Mouse (Mus musculus) kidney, postnatal 0 days (tissue): ENCODE data around the gene Zbtb32. TPM values are rescaled to one million over a fixed set of nuclear protein-coding genes. Genes with fewer than 3 reads are reported as not detected.

Experiments
- ATAC-seq: fragments of 200-750 bp; cut with Nextera tagmentation; replicated peaks from 2 replicates; pipeline ENCODE4 v1.8.0; 2017; ENCODE audit warnings: low read depth, moderate number of reproducible peaks, moderate TSS enrichment, moderate library complexity; ENCODE audit not compliant: low FRiP score
- DNase-seq: peaks from one replicate; pipeline ENCODE4 v3.0.0-alpha.2; 2016; ENCODE audit warnings: low spot score
- H3K27ac ChIP-seq: fragments of 300-500 bp; sonication (generic); 2 replicates; pipeline ENCODE4 v1.5.1; 2014; ENCODE audit warnings: mild to moderate bottlenecking
- H3K27me3 ChIP-seq: fragments of 300-500 bp; sonication (generic); 2 replicates; pipeline ENCODE4 v1.6.1; 2014; ENCODE audit warnings: low read length, mixed read lengths; ENCODE audit not compliant: insufficient read depth
- H3K36me3 ChIP-seq: fragments of 300-500 bp; sonication (generic); 2 replicates; pipeline ENCODE4 v1.6.1; 2014; ENCODE audit warnings: low read length, mixed read lengths; ENCODE audit not compliant: insufficient read depth
- H3K4me1 ChIP-seq: fragments of 300-500 bp; sonication (generic); replicated peaks from 2 replicates; pipeline ENCODE4 v1.6.1; 2014; ENCODE audit warnings: antibody characterized with exemption, low read length, mixed read lengths; ENCODE audit not compliant: insufficient read depth
- H3K4me2 ChIP-seq: fragments of 300-500 bp; sonication (generic); 2 replicates; pipeline ENCODE4 v1.6.1; 2014; ENCODE audit warnings: mild to moderate bottlenecking, low read length, moderate library complexity, mixed read lengths
- H3K4me3 ChIP-seq: fragments of 300-500 bp; sonication (generic); replicated peaks from 2 replicates; pipeline ENCODE4 v1.5.1; 2014; ENCODE audit warnings: low read depth, low read length
- H3K9ac ChIP-seq: fragments of 300-500 bp; sonication (generic); 2 replicates; pipeline ENCODE4 v1.6.1; 2014; ENCODE audit warnings: low read depth, low read length
- H3K9me3 ChIP-seq: fragments of 300-500 bp; sonication (generic); replicated peaks from 2 replicates; pipeline ENCODE4 v1.6.1; 2016; ENCODE audit warnings: low read length, inconsistent platforms, mixed read lengths
- CTCF ChIP-seq: IDR thresholded peaks from 2 replicates; pipeline ENCODE4 v1.5.1; 2016; ENCODE audit warnings: antibody characterized with exemption, low read depth, mild to moderate bottlenecking, moderate library complexity
- WGBS: fragments of 180-500 bp; shearing (Covaris S2); extraction: QIAGEN DNeasy Blood & Tissue Kit; methylation state at CpG from one replicate; pipeline ENCODE4 v1.1.7; 2014; 5-methylcytosine and 5-hydroxymethylcytosine counted together
- polyA plus RNA-seq: library from polyadenylated mRNA; unstranded; fragments of >200 nt; fragmentation: Nextera tagmentation; extraction: Ambion mirVana; gene quantifications from 2 replicates; pipeline ENCODE4 v1.2.1, GENCODE M21; 2015

Gene Zbtb32
- polyA plus RNA-seq: 0.92 and 1.6 TPM in 2 replicates

DNA sequence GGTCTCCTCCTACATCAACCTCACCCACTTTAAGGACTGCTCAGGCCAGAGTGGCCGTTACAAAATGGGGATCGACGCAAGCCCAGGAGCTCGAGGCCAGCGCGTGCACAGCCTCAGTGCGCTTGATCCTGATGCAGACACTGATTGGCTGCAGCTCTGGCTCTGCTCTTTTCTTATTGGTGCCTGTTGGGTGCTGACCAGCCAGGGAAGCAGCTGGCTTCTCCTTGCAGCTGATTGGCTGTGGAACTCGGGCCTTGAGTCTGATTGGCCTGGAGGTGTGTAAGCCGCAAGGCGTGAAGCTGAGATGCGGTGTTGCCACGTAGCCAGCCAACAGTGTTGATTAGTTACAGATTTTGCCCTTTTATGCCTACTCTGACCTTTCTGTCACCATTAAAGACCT, at the start of gene Zbtb32:
Zbtb32 (minus strand) TSS at position 124 of the 400 bp plus-strand sequence.
- 94% methylated on average over 12 of the region's 12 CpGs for WGBS
- H3K9me3 ChIP-seq: no peaks in the 10 kb centered on the region
- H3K4me2 ChIP-seq: no peak within 1 kb of the TSS
- H3K9ac ChIP-seq: no peak within 1 kb of the TSS
- no peak for TF ChIP-seq CTCF
- 0 out of 2 replicates have a peak, but pooled peaks cover 5% of the 10 kb centered on the region for H3K4me1 ChIP-seq
- H3K36me3 ChIP-seq: no peaks in the 10 kb centered on the region
- H3K27me3 ChIP-seq: no peaks in the 10 kb centered on the region
- ATAC-seq (no peak), DNase-seq (no peak)
- peak within 1 kb of the TSS; percentile 75 for H3K27ac ChIP-seq
- no peak within 1 kb of the TSS for H3K4me3 ChIP-seq

DNA sequence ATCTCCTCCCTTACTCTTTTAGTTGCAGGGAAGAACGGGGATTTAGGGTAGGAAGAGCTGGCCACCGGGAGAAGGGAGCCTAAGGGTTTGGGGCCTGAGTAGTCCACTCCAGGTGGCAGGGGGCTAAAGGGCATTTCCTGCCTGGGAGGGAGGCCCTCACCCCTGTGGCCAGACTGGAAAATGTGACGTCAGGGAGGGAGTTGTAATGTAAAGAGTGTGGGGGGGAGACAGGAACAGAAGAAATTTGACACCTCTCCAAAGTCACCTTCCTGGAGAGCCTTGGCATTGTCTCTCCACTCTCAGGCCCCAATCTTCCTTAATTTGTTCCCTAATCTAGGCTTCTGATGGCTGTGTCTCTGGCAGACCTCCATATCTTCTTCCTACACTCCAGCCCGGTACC, 40.4 kb upstream of the Zbtb32 start:
- peaks cover 4% of the 10 kb centered on the region; the same call in 1 of the 2 replicates for H3K4me1 ChIP-seq
- no peak overlapping the region for H3K4me2 ChIP-seq
- H3K4me3 ChIP-seq: no peak overlapping the region
- peaks cover 37% of the 10 kb centered on the region for H3K36me3 ChIP-seq
- no peak overlapping the region for H3K9ac ChIP-seq
- peaks cover 22% of the 10 kb centered on the region for H3K27me3 ChIP-seq
- no peak overlapping the region for H3K27ac ChIP-seq
- no peak for ATAC-seq
- TF ChIP-seq CTCF: no peak
- DNase-seq: no peak
- WGBS: 9% methylated on average over 4 of the region's 4 CpGs
- H3K9me3 ChIP-seq: no peaks in the 10 kb centered on the region

- no peak for ATAC-seq
Measured at GRCm38 (mm10) chr7:30636395-30636794, 37.7 kb upstream of the Zbtb32 start.

GRCm38 (mm10) chr7:30635752-30636151, 37.0 kb upstream of the Zbtb32 start, which contains the start of gene Etv2:
TSS of gene Etv2 (minus strand) at chr7:30635852.
- TF ChIP-seq CTCF: no peak
- Histone ChIP-seq H3K27me3 (peaks cover 39% of the 10 kb centered on the region), H3K9me3 (no peaks in the 10 kb centered on the region), H3K9ac (no peak within 1 kb of the TSS), H3K36me3 (peaks cover 7% of the 10 kb centered on the region; the same call in 1 of the 2 replicates), H3K4me2 (peak within 1 kb of the TSS; percentile 38), H3K27ac (no peak within 1 kb of the TSS), H3K4me1 (peaks cover 4% of the 10 kb centered on the region; the same call in 1 of the 2 replicates), H3K4me3 (peak within 1 kb of the TSS; percentile 16)
- DNase-seq (no peak), ATAC-seq (no peak)
- 5% methylated on average over 5 of the region's 5 CpGs for WGBS

More at GRCm38 (mm10) chr7:30636395-30636794, 37.7 kb upstream of the Zbtb32 start:
- Histone ChIP-seq H3K4me3 (no peak overlapping the region), H3K27ac (no peak overlapping the region), H3K4me2 (no peak overlapping the region), H3K9ac (no peak overlapping the region), H3K27me3 (peaks cover 39% of the 10 kb centered on the region), H3K4me1 (peaks cover 4% of the 10 kb centered on the region; the same call in 1 of the 2 replicates), H3K9me3 (no peaks in the 10 kb centered on the region), H3K36me3 (peaks cover 12% of the 10 kb centered on the region)
- no peak for DNase-seq
- WGBS: 34% methylated on average over 11 of the region's 11 CpGs
- TF ChIP-seq CTCF: no peak

DNA sequence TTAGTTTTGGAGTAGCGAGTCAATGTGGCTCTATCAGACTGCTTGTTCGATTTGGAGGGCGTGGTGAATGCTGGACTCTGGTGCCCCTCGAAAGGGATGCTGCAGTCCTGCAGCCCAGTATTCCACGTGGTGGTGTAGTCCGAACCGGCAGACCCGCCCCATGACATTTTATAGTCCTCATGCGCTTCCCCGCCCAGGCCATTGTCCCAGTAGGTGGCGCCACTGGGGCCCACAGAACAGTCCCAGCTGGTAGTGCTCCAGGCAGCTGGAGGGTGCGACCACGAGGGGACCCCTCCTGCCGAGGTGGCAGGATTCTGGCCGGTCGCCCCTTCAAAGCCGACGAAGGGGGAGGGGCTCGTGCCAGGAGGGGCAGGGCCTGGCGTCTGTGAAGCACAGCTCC, 35.9 kb upstream of the Zbtb32 start:
- 1% methylated on average over 20 of the region's 20 CpGs for WGBS
- DNase-seq (peak; percentile 69), ATAC-seq (peak; percentile 76)
- H3K4me3 ChIP-seq: peak overlapping the region; percentile 16
- peak; percentile 76 for TF ChIP-seq CTCF
- H3K9ac ChIP-seq: no peak overlapping the region
- H3K9me3 ChIP-seq: no peaks in the 10 kb centered on the region
- peak overlapping the region; percentile 38 for H3K4me2 ChIP-seq
- peaks cover 39% of the 10 kb centered on the region for H3K27me3 ChIP-seq
- no peaks in the 10 kb centered on the region for H3K36me3 ChIP-seq
- peaks cover 4% of the 10 kb centered on the region; the same call in 1 of the 2 replicates for H3K4me1 ChIP-seq
- H3K27ac ChIP-seq: no peak overlapping the region

DNA sequence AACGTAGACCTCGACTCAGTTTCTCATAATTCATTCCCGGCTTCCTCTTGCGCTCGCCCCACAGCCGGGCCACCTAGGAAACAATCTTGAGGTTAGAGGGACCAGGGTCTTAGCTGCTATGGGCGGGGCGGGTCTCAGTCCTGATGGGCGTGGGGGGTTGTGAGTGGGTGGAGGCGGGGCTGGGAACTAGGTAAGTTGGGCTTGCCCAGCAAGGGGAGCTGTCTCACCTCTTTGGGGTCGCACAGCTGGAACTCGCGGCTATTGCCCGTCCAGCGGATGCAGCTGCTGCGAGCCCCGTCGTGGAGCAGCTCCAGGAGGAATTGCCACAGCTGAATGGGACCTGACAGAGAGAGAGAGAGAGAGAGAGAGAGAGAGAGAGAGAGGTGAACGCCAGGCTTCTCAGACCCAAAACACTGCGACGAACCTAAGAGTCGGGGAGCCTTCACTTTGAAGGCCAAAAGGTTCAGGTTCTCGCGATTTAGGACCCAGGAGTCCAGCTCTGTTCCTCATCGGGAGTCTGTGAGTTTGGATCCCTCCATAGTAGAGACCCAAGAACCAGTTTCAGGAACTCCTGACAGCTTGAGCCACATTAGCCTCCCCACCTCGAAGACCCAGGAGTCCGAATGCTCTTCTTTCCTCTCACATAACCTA, 35.2 kb upstream of the Zbtb32 start:
- DNase-seq (no peak), ATAC-seq (no peak)
- H3K4me1 ChIP-seq: peaks cover 4% of the 10 kb centered on the region; the same call in 1 of the 2 replicates
- 0 out of 2 replicates have a peak overlapping the region, but pooled peaks have one; percentile 2 for H3K4me3 ChIP-seq
- H3K36me3 ChIP-seq: no peaks in the 10 kb centered on the region
- no peaks in the 10 kb centered on the region for H3K9me3 ChIP-seq
- 1% methylated on average over 26 of the region's 27 CpGs for WGBS
- H3K27ac ChIP-seq: no peak overlapping the region
- H3K4me2 ChIP-seq: no peak overlapping the region
- H3K27me3 ChIP-seq: peaks cover 39% of the 10 kb centered on the region
- H3K9ac ChIP-seq: no peak overlapping the region
- no peak for TF ChIP-seq CTCF
